Mouse (Mus musculus) right cerebral cortex, postnatal 14 days (tissue): ENCODE results near the gene Isoc2b.
"Not testable (repeated sequence)": the region's sequence is repeated elsewhere in the genome, so short reads cannot be mapped to it uniquely, and the experiment has no call there.

Experiments
- DNase-seq: peaks from one replicate; pipeline ENCODE4 v3.0.0; 2022

The Isoc2b gene

GRCm38 (mm10) chr7:4870133-4870532 lies at the start of gene Isoc2b:
Gene Isoc2b (minus strand): TSS chr7:4870258.
- DNase-seq: no peak

DNA sequence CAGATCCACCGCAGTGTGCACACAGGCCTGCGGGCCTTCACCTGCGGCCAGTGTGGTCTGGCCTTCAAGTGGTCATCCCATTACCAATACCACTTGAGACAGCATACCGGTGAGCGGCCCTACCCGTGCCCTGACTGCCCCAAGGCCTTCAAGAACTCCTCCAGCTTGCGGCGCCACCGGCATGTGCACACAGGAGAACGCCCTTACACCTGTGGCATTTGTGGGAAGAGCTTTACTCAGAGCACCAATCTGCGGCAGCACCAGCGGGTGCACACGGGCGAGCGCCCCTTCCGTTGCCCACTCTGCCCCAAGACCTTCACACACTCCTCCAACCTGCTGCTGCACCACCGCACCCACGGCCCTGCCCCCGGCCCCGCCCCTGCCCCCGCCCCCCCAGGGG lies 49.0 kb upstream of the Isoc2b start:
- DNase-seq: no peak

- no peak for DNase-seq
These were observed 48.6 kb upstream of the Isoc2b start for GRCm38 (mm10) chr7:4918681-4919080.

- no peak for DNase-seq
These were observed 47.4 kb upstream of the Isoc2b start for GRCm38 (mm10) chr7:4917494-4917893.

GRCm38 (mm10) chr7:4915669-4916416 lies 45.8 kb upstream of the Isoc2b start:
- no peak for DNase-seq

DNA sequence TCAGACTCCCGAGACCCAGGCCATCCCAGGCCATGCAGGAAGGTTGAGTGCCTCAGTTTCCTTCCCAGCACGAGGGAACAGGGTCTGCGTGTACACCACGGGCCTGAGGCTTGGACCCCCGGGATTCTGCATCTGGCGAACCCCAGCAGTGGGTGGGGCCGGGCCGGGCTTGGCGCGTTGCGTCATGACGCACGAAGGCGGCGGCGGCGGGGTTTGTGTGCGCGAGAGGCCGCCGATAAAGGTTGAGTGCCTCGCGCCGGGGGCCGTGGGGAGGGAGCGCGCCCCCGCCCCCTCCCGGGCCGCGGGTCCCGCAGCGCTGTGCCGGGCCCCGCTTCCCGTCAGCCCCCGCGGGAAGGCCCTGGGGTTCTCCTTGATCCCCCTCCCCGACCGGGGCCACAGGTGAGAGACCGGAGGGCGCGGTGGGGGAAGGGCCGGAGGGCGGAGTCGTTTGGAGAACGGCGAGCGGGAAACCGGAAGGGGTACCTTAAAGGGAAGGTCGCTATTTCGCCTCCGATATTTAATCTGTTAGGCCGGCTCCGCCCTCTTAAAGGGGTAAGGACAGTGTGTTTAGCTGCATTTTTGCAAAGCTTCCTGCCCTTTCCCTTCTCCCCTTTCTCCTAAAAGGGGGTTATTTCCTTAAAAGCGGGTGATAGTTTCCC lies 45.1 kb upstream of the Isoc2b start, which contains the start of gene Zfp628:
Gene Zfp628 (plus strand): TSS at position 211 of the 659 bp plus-strand sequence.
- DNase-seq: peak; percentile 94

DNA sequence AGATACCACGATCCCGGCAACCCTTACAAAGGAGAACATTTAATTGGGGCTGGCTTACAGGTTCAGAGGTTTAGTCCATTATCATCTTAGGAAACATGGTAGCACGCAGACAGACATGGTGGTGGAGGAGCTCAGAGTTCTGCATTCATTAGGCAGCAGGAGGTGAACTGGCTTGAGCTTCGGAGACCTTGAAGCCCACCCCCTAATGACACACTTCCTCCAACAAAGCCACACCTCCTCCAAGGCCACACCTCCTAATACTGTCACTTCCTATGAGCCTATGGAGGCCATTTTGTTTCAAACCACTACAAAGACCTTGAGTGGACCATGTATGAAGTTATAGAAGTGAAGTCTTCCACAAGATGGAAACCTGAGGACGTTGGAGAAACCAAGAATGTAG lies 42.2 kb upstream of the Isoc2b start:
- DNase-seq: no peak

DNA sequence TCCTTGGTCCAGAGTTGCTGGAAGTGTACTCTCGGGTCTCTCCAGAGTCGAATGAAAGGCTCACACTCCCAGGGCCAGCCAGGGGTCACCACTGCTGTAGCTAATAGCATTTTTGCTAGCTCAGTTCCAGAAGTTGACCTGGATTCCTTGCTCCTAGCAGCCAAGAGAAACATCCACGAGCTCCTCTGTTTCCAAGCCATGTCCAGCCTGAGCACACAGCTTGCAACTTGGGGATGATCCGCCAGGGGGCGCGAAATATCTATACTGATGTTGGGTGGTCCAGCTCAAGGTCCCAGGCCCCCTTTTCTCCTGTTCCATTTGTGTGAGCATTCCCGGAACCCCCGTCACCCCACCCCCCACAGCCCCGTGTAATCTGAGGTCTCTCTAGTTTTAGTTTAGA lies 41.5 kb upstream of the Isoc2b start:
- peak; percentile 77 for DNase-seq

DNA sequence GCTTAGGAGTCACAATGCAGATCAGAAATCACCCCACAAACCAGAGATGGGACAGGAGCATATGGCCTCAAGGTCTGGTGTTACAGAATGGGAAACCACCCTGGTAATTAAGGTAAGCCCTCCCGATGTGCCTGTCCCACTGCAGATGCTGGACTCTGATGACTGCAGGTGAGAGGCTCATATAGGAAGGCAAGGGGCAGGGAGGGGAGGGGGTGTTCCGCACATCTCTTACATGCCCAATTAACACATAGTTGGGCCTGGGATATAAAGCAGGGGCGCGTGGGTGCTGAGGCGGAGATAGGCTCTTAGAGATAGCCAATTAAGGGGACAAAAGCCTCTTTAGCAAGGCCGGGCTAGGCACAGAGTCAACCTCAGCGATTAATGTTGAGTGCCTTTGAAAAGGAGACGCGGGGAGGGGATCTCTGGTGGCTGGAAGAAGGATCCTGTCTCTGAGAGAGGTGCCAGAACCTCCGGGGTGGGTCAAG lies 36.5 kb upstream of the Isoc2b start, which contains the start of gene Gm36210:
Gene Gm36210 (minus strand): TSS at position 51 of the 485 bp plus-strand sequence.
- DNase-seq: no peak

- no peak for DNase-seq
These were observed 32.3 kb upstream of the Isoc2b start for GRCm38 (mm10) chr7:4902404-4902803.

- peak; percentile 51 for DNase-seq
These were observed 31.1 kb upstream of the Isoc2b start for GRCm38 (mm10) chr7:4901171-4901570.

- no peak for DNase-seq
These were observed 30.4 kb upstream of the Isoc2b start for GRCm38 (mm10) chr7:4900523-4900851.

- DNase-seq: no peak
These were observed 29.8 kb upstream of the Isoc2b start for GRCm38 (mm10) chr7:4899649-4900522.

DNA sequence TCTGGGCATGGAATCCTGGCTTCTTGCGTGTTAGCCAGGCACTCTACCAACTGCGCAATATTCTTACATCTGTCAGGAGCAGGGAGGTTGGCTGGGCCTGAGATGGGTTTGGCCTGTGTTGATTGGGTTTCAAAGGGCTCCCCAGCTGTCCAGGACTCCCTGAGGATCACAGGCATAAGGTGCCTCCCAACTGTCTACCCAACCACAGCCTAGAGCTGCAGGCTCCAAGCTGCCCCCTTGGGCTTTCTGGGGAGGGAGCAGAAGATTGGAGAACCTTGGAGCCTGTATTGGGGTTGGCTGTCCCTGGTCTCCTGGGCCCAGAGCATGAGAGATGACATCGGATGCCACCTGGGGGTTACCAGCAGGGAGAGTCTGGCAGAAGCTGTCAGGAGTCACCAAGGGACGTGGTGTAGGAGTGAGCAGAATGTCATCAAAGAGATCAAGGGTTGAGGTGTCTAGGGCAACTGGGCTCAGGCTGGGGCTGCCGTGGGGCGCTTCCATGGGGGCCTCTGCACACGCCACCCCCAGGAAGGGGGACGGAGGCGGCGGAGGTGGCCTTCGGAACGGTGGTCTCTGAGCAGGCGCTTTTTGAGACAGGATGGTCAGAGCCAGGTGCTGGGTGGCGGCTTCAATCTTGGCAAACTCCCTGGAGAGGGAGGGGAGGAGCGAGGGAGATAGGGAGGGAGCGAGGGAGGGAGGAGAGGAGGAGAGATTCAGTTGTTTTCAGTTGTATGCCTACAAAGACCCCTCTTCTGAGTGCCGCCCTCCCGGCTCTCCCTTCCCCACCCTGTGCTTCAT lies 29.0 kb upstream of the Isoc2b start:
- DNase-seq: no peak

GRCm38 (mm10) chr7:4895186-4895585 lies 25.1 kb upstream of the Isoc2b start:
- DNase-seq: no peak

GRCm38 (mm10) chr7:4886680-4887079 lies 16.6 kb upstream of the Isoc2b start:
- no peak for DNase-seq

DNA sequence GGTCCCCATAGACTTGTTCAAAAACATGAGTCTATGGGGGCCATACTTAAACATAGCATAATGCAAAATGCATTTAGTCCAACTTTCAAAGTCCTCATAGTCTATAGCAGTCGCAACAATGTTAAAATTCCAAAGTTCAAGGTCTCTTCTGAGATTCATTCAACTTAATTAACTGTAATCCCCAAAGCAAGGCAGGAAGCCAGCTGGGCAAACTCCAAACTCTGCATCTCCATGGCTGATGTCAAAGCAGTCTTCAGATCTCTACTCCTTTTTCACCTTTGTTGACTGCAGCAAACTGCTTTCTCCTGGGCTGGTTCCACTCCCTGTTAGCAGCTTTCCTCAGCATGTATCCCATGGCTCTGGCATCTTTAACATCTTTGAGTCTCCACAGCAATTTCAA lies 9.0 kb upstream of the Isoc2b start:
- not testable (repeated sequence) for DNase-seq

DNA sequence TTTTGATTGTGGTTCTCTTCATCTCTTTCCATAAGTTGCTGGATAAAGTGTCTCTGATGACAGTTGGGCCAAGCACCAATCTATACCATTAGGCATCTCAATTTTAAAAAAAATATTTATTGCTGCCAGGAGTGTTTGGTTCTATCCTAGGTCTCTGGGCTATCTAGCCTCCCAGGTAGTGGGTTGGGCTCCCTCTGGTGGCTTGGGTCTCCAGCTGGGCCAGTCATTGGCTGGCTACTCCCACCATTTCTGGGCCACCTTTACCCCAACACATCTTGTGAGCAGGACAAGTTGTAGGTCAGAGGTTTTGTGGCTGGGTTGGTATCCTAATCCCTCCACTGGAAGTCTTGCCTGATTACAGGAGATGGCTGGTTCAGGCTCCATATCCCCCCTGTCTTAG lies 8.1 kb upstream of the Isoc2b start:
- DNase-seq: no peak

DNA sequence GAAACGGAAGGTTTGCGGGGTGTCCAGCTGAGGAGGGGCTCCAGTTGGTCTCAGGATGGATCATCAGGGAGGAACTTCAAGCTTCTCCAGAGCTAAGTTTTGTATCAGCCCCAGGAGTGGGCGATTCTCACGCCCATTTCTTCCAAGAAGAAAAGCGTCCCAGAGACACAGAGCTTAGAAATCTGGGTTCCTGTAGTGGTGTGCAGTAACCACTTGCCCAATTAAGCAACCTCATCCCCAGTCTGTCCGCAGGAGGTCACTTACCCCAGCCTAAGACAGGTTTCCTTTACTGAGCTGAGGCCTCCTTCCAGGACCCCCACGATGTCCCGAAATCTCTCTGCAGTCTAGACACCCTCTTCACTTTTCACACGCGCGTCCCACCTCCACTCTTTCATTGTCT lies 7.2 kb upstream of the Isoc2b start:
- DNase-seq: no peak

GRCm38 (mm10) chr7:4876753-4877221 lies 6.7 kb upstream of the Isoc2b start, which contains the start of gene Isoc2a:
Gene Isoc2a (plus strand): TSS chr7:4877153.
- DNase-seq: peak; percentile 78

- DNase-seq: no peak
These were observed 3.4 kb downstream of the Isoc2b start for GRCm38 (mm10) chr7:4866631-4867180.
